Mouse (Mus musculus): ENCODE measurements around the gene Srgap2.
"Not testable (repeated sequence)": the region's sequence is repeated elsewhere in the genome, so short reads cannot be mapped to it uniquely, and the experiment has no call there.

The Srgap2 gene

DNA sequence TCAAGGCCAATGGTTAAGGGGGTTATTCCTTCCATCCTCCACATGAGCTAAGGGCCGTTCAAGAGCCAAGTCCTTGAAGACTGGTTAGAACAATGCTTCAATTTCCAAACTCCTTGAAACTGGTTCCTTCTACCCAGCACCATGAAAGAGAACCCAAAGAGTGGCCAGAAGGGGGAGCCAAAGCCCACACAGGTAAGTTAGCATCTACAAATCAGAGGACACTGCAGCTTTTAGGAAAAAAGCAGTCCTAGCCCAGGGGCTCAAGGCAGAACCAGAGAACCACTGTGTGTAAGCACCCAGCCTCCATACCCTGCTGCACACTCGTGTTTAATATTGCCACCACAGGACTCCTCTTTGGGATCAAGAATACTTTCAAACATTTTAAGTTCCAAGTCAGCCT, 236.5 kb downstream of the Srgap2 start:
- peak; percentile 35 to 65 for DNase-seq (ENCODE audit: low spot score in 2 of 2)

DNA sequence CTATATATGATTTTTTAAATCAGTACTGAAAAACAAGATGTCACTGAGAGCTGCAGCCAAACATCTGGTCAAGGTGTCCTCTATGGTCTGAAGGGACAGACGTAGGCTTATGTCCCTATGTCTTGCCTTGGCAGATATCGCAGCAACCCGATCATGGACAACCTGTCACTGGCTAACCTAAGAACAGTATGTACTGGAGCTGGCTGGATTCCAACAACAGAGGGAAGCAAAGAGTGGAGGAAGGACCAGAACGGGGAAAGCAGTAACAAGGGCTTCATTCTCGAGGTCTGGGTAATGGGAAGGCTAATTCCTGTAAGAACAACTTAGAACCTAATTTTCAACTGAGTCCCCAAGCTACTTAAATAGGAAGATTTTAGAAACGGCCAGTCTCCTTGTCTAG, 238.2 kb downstream of the Srgap2 start:
- DNase-seq (ENCODE audit: low spot score in 2 of 2): no peak

DNA sequence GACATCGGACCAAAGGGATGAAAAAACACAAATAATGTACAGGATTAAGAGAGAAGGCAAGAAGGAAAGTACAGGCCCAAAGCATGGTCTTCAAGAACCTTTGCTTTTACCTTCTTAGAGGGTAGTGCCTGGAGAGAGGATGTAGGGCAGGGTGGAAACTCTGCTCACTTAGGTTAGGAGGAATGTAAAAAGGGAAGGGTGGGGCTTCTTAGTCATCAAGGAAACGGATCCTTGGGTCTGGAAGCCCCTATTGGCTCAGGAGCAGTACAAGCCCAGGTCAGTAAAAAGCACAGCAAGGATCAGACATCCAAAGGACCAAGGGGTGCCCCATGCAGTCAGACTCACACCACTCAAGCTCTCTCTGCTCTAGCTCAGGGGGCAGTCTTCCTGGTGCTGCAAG, 239.9 kb downstream of the Srgap2 start:
- DNase-seq (ENCODE audit: low spot score in 2 of 2): no peak

DNA sequence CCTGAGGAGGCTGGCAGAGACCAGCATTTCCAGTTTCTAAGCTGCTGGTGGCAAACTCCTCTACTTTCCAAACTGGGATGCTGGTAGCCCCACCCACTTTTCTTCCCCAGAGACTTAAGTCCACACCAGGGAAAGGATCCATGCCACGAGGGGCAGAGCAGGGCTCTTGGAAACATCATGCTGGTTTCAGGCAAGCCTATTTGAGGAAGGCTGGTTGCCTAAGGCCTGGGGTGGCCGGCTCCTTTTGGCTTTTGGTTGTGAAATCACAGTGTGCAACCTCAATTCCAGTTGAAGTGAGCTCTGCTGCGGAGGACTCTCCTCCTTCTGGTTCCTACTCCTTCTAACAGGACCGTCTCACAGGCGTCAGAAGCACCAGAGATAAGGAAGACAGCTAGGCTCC, 240.3 kb downstream of the Srgap2 start:
- no peak for DNase-seq (ENCODE audit: low spot score in 2 of 2)

DNA sequence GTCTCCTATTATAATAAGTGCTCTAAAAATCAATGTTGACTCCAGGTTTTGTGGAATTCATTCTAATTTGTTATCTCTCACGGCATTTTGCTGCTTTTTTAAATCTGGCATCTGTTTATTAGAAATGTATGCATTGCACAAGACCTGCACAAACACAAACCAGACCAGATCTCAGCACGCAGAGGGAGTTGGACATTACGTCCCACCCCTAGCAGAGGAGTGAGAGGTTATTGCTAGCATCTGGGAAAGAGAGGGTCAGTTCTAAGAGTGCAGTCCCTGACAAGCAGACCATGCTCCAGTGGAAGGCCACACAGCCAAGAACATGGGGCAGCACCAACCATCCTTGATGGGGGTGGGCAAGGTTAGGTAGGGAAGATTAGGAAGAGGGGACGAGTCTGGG, 242.5 kb downstream of the Srgap2 start:
- no peak for DNase-seq (ENCODE audit: low spot score in 2 of 2)

DNA sequence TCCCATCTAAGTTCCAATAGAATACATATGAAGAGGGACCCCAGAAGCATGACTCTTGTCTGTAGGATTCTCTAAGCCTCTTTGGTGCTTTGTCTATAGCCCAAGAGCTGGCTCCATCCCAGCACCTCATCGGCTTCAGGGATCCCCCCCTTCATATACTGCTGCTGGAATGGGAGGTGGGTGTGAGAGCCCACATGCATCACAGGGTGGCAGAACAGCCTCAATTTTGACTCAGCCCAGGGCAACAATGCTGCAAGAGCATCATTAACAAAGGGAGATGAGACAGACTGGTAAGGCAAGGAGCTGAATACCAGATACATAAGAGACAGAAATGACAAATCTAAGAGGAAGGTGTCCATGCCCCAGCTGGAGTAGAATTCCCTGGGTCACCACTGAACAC, 243.0 kb downstream of the Srgap2 start:
- no peak for DNase-seq (ENCODE audit: low spot score in 2 of 2)

DNA sequence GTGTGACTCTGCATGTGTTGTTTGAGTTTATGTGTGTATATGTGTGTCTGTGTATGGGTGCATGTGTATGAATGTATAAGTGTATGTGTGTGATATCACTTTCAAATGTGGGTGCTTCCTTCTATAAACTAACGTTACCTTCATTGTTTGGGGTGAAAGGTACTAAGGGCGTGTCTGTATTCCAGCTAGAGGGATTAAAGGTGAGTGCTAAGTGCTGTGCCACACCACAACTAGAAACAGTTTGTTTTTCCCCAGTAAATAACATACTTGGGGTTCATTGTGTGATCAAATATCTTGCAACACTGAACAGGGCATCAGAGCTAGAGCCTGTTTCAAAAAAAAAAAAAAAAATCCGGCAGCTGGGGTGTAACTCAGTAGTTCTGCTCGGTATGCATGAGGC, 245.4 kb downstream of the Srgap2 start:
- no peak for DNase-seq (ENCODE audit: low spot score in 2 of 2)

DNA sequence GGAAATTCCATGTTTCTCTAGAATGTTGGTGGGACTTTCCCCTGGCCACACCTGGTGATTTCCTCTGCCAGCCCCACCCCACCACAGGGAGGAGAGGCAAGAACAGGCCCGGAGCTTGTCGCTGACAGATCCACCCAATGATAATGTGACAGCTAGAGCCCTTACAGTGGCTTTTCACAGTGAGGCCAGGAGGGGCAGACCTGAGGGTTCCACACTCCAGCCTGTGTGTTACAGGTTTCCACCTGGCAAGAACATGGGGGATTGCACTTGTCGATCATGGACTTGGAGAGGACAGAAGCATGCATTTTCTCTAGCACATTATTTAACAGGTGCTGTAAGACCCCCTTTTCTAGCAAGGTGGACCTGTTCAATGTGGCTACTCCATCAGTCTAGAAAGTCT, 246.9 kb downstream of the Srgap2 start:
- peak; percentile 44 to 58 for DNase-seq (ENCODE audit: low spot score in 2 of 2)

DNA sequence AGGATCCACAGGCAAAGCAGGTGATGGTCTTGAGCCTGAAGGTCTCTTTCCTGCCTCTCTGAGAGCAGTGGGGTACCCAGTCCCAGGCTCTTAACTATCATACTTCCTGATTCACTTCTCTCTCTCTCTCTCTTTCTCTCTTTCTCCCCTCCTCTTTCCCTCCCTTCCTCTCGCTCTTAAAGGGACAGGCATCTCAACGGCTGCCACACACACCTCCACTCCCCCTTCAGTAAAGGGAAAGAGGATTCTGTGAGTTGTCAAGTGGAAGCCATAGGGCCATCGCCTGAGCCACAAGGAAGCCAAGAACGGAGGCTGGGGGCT, 247.7 kb downstream of the Srgap2 start, which contains the start of gene Ikbke:
Gene Ikbke, minus strand, starts transcription at position 151 of the 321 bp plus-strand sequence.
- peak in 1 of 2 experiments; percentile 12 for DNase-seq (ENCODE audit: low spot score in 2 of 2)

DNA sequence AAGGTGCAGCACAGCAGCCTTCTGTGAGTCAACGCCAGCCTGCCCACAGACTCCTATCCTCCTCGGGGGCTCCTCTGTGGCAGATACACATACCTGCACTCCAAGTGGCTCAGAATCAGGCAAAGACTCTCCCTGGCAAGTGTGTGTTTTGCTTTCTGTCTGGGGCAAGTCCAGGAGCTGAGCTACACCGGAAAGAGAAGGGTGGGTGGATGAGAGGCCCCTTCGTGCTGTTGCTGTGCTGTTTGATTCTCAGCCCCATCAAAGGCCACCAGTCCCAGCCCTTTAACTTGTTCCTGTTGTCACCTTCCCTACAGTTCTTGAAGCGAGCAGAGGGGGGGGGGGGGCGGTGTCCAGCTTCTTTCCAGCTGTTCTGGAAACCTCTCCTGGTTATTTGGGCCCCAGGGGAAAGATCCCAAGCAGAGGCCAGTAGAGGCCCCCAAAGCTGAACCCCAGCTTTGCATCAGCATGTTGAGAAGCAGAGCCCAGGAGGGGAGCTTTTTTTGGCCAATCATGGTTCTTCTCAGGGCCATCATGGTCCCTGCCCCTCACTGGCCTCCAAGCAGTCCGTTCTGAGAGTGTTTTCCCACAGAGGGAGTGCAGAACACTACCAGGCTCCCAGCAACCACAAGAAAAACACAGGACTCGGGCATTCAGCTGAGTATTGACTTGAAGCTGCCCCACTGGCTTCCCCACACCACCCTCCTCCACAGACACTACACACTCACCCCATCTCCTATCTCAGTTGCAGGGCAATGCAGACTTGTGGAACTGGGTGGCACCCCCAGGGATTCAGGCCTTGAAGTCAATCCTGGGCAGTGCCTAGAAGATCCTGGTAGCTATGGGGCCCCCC, 248.3 kb downstream of the Srgap2 start:
- peak in 1 of 2 experiments; percentile 9 for DNase-seq (ENCODE audit: low spot score in 2 of 2)

DNA sequence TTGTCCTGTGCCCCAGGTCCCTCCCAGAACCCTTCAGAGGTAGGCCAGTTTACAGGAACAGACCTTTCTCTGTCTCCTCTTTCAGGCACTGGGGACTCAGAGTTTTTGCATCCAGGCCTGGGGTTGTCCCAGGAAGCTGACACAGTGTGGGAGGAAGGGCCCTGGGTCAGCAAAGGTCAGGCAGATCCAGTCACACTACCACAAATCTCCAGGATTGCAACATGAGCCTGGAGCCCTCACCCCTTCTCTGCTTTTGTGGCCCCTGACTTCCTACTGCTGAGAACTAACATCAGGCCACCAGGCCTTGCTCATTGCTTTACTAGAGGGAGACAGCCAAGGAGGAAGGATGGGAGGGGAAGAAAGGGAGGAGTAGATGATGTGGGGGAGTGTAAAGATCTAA, 250.3 kb downstream of the Srgap2 start:
- DNase-seq (ENCODE audit: low spot score in 2 of 2): no peak

DNA sequence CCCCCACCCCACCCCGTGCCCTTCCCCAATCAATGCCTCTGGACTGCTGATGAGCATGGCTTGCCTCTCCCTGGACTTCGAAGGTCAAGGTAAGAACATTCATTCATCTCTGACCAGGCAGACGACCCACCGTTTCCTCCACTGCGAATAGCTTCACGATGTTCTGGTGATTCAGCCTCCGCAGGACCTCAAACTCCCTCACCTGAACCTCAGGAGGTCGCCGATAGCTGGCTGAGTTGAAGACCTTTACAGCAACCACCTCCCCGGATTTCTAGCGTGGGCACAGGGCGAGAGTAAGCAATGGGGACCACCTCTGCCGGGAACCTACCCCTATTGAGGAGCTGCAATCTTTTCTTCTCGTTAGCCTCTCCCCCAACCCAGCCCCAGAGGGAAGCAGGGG, 251.6 kb downstream of the Srgap2 start:
- DNase-seq (ENCODE audit: low spot score in 2 of 2): no peak

DNA sequence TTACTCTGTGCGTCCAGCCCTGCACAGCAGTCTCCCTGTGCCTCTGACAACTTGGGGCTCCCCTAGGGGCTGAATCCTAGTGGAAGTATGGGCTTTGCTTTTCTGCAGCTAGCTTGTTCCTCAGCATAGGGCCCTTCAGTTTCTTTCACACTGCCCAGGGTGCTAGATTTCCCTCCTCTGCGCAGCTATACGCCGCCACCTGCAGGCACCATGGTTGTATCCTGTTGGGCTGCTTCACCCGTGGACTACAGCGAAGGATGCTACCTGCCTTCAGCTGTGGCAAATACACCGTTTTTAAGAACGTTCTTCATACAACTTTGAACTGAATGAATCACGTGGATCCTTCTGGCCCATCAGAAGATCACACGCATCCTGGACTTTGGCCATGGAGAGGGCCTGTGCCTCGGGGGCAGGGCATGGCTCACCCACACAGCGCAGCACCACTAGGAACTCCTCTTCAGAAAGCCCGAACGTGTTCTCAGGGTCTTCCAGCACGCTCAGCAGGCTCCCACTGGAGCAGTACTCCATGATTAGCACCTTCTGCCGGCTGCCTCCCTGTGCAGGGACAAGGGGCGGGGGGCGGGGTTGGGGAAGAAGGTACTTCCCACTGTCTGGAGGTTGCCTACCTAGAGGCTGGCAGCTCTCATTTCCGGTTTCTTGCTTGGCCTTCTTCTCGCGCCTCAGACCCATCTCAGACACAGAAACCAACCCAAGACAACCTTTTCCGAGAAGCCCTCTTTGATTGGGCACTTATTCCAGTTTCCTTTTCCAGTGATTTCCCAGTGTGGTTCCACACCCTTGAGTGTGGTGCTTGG, 252.2 kb downstream of the Srgap2 start:
- no peak for DNase-seq (ENCODE audit: low spot score in 2 of 2)

DNA sequence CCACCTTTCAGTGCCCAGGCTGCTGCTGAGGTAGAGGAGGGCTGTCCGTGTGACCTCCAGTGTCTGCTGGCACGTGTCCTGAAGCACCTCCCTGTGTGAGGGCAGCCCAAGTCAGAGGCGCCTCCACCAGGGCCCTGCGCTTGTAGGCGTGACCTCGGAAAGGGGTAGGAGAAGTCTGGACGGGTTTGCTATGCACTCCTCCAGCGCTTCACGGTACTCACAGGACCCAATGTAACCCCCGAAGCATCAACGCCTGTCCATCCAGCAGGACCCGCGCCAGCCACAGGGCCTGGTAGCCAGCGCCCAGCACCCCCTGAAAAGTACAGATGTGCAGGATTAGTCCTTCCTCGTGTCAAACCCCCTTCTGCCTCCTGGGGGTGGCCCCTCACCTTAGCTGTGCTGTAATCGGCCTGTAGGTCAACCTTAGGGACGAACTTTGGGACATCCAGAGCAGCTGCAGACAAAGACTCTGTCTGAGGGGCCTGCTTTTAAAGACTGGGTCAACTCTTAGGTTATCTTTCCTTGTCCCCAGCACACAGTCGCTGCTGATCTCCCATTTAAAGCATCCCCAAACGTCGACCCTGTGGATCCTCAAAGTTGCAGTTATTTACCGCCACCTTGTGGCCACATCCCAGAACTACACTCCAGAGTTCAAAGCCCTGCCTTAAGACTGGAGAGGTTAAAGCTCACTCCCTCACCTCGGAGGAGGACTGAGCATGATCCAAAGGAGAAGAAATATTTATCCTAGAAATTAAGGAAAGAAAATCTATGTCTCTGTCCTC, 257.2 kb downstream of the Srgap2 start:
- DNase-seq (ENCODE audit: low spot score in 2 of 2): peak; percentile 54 to 69

DNA sequence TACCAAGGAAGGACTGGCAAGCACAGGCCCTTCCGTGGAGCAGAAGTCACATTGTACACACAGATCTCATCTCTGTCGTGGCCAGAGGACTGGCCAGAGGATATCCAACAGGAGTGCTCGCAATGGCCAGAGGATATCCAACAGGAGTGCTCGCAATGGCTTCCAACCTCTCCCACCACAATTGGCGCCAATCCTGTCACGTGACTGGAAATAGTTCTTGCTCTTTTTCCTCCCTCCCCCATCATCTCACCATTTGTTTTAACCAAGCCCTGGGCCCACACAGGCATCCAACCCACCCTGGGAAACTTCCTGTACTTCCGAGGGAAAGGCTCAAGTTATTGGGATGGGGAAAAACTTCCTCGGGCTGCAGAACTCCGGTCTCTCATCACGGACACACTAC, 258.4 kb downstream of the Srgap2 start:
- DNase-seq (ENCODE audit: low spot score in 2 of 2): no peak

DNA sequence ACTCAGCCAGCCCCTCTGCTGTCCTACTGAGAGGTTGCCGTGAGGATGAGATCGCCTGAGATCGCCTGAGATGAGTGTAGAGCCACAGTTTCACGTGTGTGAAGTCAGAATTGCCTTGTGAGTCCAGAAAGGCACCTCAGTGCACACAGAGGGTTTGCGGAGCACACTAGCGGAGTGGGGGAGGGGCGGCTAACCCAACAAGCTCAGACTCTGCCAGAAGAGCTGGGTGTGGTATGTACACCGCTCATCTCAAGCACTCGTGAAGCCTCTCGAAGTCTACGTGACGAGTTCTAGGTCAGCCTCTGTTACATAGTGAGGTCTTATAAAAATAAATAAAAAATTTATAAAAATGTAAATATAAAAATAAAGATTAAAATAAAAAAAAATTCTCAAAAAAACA, 263.2 kb downstream of the Srgap2 start:
- no peak for DNase-seq (ENCODE audit: low spot score in 2 of 2)

DNA sequence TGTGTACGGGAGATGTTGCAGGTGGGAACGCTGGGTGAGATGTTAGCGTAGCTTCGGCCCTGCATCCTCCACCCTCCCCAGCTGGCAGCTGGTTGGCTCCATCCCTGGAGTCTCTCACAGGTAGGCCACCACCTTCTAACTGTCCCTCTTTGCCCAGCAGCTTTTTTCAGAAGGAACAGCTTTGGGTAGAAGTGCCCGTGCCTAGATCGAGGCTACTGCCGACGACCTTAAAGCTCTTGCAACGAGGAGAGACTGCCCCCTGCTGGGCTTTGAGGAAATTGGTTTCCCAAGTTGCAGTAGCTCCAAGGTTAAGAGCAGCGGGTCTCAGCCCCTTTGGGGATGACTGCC, 266.9 kb downstream of the Srgap2 start:
- DNase-seq (ENCODE audit: low spot score in 2 of 2): peak; percentile 42 to 66

DNA sequence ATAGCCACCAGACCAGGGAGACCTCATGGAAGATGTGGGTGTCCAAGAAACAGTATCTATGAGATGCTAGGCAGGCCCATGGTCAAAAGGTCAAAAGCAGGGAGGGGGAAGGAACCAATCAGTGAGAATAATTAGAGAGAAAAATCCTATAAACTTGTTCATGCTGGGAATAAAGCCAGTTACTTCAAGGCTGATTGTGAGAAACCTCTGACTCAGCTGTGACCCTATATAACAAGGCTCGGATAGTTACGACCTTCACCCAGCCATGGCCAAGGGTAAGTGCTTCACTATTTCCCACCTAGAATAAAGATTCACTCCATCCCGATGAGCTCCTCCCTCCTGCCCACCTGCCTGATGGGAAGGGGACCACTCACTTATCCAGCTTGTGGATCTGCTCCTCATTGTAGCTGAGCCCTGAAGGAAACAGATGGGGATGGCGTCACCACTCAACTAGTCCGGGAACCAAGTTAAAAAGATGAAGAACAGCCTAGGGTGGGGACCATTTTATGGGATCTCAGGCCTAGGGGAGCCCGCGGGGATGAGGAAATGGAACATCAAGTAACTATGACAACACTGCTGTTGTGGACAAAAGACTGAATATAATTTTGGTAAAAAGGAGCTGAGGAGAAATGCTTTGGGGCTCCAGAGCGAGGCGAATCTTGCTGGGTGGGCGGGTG, 267.4 kb downstream of the Srgap2 start:
- DNase-seq (ENCODE audit: low spot score in 2 of 2): no peak

DNA sequence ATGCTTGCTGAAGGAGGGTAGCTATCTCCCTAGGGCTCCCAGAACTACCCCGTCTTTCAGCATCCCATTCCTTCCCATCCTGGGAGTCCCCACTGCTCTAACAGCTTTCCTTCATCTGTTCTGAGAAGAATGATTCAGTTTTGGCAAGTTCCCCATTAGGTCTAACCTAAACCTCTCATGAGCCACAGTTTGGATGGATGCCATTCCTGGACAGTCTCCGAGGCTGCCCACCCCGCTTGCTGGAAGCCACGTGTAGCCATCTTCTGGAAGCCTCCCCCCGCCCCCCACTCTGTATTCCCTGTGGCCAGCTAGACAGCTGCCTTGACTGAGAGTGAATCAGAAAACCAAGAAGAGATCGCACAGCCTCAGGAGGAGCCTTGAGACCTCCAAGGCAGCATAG, 269.9 kb downstream of the Srgap2 start:
- DNase-seq (ENCODE audit: low spot score in 2 of 2): no peak

DNA sequence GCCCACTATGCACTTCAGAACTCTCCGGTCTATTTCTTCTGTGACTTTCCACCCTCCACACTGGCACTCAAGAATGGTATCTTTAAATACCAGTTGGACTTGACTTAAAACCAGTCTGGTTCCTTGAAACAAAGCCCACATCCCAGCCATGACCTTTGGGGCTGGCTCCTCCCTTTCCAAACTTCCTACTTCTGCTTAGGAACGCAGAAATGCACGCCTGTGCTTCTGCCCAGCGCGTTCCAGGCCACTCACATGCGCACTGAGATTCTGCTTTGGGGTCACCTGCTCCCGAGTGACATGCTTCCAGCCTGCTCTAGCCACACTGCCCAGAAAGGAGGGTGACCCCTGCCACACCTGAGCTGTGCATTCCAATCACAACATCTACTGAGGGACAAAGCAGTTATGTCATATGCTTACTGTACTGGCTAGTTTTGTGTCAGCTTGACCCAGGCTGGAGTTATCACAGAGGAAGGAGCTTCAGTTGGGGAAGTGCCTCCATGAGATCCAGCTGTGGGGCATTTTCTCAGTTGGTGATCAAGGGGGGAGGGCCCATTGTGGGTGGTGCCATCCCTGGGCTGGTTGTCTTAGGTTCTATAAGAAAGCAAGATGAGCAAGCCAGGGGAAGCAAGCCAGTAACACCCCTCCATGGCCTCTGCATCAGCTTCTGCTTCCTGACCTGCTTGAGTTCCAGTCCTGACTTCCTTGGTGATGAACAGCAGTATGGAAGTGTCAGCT, 274.5 kb downstream of the Srgap2 start:
- not testable (repeated sequence) for DNase-seq (ENCODE audit: low spot score in 2 of 2)

Data from natural killer cell, adult 2 months (primary cell).